Mouse (Mus musculus): ENCODE data around the gene Baiap2l2. TPM values are rescaled to one million over a fixed set of nuclear protein-coding genes. Genes with fewer than 3 reads are reported as not detected.

Baiap2l2 gene
- polyA plus RNA-seq, 1 experiment from 2014 or later = 13.4 TPM

DNA sequence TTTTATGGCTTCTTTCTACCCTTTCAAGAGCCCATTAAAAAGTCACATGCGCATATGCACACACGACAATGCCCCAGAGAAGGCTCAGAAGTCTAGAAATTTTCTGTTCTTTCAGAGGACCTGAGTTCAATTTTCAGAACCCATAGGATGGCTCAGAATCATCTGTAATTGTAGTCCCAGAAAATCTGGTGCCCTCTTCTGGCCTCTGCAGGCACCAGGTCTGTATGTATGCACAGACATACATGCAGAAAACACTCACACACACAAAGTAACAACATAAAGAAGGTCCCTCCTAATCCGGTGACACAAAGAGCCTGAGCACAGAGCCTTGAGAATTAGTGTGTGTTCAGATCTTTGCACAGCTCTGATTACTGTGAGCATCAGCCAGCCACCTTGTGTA, 5.0 kb upstream of the Baiap2l2 start:
- H3K36me3 ChIP-seq = peaks cover 19% of the 10 kb centered on the region
- no peaks in the 10 kb centered on the region for H3K9me3 ChIP-seq (replicated peaks)
- peaks cover 19% of the 10 kb centered on the region for H3K4me1 ChIP-seq
- no peak overlapping the region for H3K27ac ChIP-seq
- H3K4me2 ChIP-seq = no peak overlapping the region
- no peak for ATAC-seq (replicated peaks; ENCODE audit: low FRiP score)
- WGBS = 66% methylated on average over 3 of the region's 3 CpGs
- no peak overlapping the region for H3K9ac ChIP-seq
- no peak overlapping the region for H3K4me3 ChIP-seq (replicated peaks)
- H3K27me3 ChIP-seq = no peaks in the 10 kb centered on the region

DNA sequence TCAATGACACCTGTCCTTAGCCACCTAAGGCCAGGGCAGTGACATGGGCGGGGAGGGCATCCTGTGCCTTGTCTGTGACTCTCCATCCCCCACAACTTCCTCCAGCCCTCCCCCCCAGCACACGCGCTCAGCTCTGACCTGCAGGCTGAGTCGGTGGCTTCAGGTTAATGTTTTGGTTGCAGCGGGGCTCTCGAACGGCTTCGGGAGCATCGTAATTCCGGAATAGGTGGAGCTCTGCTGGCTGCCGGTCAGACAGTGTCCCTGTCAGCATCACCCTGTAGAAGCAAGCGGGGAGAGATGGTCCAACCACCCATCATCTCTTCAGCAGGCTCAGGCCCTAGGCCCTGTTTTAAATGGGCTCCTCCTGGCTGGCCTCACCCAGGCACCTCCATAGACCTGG, 4.1 kb upstream of the Baiap2l2 start:
- Histone ChIP-seq H3K27ac (no peak overlapping the region), H3K9me3 (replicated peaks) (no peaks in the 10 kb centered on the region), H3K4me2 (no peak overlapping the region), H3K27me3 (no peaks in the 10 kb centered on the region), H3K4me1 (peaks cover 28% of the 10 kb centered on the region), H3K4me3 (replicated peaks) (no peak overlapping the region), H3K36me3 (peaks cover 19% of the 10 kb centered on the region), H3K9ac (no peak overlapping the region)
- no peak for ATAC-seq (replicated peaks; ENCODE audit: low FRiP score)
- WGBS = 63% methylated on average over 12 of the region's 12 CpGs

DNA sequence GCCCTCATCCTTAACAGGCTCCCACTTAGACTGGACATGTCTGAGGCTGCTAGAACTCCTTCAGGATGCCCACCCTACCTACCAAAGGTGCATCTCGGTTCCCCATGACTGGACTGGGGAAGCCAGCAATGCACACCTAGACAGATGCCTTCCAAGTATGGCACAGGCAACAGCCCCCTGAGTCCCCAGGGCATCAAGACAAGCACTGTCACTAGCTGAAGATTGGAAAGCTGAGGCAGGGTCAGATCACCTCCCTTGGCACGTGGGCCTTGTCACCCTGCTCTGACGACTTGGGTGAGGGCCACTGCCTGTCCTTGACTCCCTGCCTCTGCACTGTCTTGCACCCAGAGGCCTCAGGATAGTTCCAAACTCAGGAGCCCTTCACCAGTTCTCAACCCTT, 3.0 kb upstream of the Baiap2l2 start:
- 79% methylated on average over 3 of the region's 3 CpGs for WGBS
- no peak overlapping the region for H3K4me2 ChIP-seq
- H3K9ac ChIP-seq = no peak overlapping the region
- H3K27ac ChIP-seq = no peak overlapping the region
- no peak overlapping the region for H3K4me3 ChIP-seq (replicated peaks)
- H3K27me3 ChIP-seq = no peaks in the 10 kb centered on the region
- H3K9me3 ChIP-seq (replicated peaks) = no peaks in the 10 kb centered on the region
- peaks cover 31% of the 10 kb centered on the region for H3K4me1 ChIP-seq
- peaks cover 19% of the 10 kb centered on the region for H3K36me3 ChIP-seq
- ATAC-seq (replicated peaks; ENCODE audit: low FRiP score) = no peak

DNA sequence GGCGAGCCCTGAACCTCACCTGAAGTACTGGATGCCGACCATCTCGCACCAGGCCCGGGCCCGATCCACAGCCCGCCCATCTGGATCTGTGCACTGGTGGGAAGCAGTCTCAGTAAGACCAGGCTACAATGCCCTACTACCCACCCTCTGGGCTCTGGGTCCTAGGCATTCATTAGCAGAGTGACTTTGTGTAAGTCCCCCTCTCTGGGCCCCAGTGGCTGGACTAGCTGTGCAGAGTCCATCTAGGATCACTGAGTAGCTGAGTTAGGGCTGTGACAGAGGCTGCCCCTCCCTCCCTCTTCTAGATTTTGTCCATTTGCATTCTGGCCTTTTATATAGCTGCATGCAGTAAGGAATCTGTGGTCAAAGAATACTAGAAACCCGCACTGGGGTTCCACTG, 1.8 kb upstream of the Baiap2l2 start:
- Histone ChIP-seq H3K4me2 (no peak overlapping the region), H3K9ac (no peak overlapping the region), H3K27me3 (no peaks in the 10 kb centered on the region), H3K4me1 (peaks cover 31% of the 10 kb centered on the region), H3K4me3 (replicated peaks) (no peak overlapping the region), H3K27ac (peak overlapping the region; percentile 87), H3K9me3 (replicated peaks) (no peaks in the 10 kb centered on the region), H3K36me3 (peaks cover 19% of the 10 kb centered on the region)
- peak; percentile 44; the same call in 1 of the 2 replicates for ATAC-seq (replicated peaks; ENCODE audit: low FRiP score)
- WGBS = 92% methylated on average over 7 of the region's 7 CpGs

DNA sequence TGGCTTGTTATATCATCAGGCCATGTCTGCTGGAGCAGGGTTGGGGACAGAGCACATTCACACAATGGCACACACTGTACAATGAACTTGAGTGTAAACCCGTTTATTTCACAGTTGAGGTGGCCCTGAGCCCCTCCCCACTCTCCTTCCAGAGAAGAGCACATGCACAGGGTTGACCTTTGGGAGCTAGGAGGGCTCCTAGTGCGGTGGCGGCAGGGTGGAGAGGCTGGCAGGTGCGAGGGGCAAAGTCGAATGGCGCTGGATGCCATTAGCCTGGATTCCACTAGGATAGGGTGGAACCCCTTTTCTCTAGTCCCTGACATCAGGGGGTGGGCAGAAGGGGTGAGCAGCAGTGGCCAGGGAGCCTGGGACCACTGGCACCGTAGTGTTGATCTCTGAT, 804 bp upstream of the Baiap2l2 start:
- no peak overlapping the region for H3K9ac ChIP-seq
- WGBS = 81% methylated on average over 7 of the region's 7 CpGs
- 0 out of 2 replicates have a peak overlapping the region, but pooled peaks have one; percentile 12 for H3K4me2 ChIP-seq
- H3K9me3 ChIP-seq (replicated peaks) = no peaks in the 10 kb centered on the region
- H3K27ac ChIP-seq = peak overlapping the region; percentile 87
- H3K4me1 ChIP-seq = peaks cover 34% of the 10 kb centered on the region
- ATAC-seq (replicated peaks; ENCODE audit: low FRiP score) = no peak
- peaks cover 19% of the 10 kb centered on the region for H3K36me3 ChIP-seq
- no peaks in the 10 kb centered on the region for H3K27me3 ChIP-seq
- no peak overlapping the region for H3K4me3 ChIP-seq (replicated peaks)

DNA sequence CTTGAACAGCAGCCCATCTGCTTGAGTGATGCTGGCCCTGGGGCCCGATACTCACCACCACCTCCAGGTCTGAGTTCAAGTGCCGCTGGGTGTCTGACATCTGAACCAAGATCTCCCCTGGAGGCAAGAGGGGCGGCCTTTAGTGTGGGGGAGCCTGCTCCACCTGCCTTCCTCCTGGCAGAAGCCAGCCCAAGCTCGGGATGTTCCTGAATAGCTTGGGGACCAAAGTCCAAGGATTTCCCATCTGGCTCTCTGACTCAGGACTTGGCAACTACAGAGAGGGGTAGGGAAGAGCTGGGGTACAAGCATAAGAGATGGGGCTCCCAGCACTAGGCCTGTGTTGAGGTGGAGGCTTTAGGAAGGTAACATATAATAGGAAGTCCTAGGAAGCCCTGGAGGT, 2.0 kb downstream of the Baiap2l2 start:
- Histone ChIP-seq H3K4me1 (peaks cover 34% of the 10 kb centered on the region), H3K4me3 (replicated peaks) (no peak overlapping the region), H3K9me3 (replicated peaks) (no peaks in the 10 kb centered on the region), H3K36me3 (peaks cover 12% of the 10 kb centered on the region), H3K4me2 (no peak overlapping the region), H3K9ac (no peak overlapping the region), H3K27me3 (no peaks in the 10 kb centered on the region), H3K27ac (no peak overlapping the region)
- ATAC-seq (replicated peaks; ENCODE audit: low FRiP score) = no peak
- WGBS = 80% methylated on average over 4 of the region's 4 CpGs

DNA sequence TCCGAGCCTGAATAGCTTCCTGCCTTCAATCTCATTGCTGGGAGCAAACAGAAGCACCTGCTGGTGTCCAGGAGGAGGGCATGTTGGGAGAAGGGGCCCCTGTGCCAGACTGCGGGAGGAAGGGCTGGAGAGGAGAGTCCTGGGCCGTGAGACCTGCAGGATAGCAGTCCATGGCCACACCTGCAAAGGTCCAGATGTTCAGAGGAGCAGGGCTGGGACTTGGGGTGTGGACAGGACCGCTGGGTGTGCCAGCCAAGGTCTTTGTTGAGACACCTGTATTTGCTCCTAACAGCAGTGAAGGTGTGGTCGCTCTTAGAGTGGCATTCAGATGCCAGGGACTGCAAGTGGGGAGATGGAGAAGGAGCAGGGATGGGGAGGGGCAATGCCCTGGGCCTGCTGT, 2.9 kb downstream of the Baiap2l2 start:
- Histone ChIP-seq H3K9ac (no peak overlapping the region), H3K4me1 (peaks cover 34% of the 10 kb centered on the region), H3K27me3 (no peaks in the 10 kb centered on the region), H3K27ac (no peak overlapping the region), H3K4me3 (replicated peaks) (no peak overlapping the region), H3K9me3 (replicated peaks) (no peaks in the 10 kb centered on the region), H3K4me2 (no peak overlapping the region), H3K36me3 (peaks cover 8% of the 10 kb centered on the region; the same call in 1 of the 2 replicates)
- no peak for ATAC-seq (replicated peaks; ENCODE audit: low FRiP score)
- 82% methylated on average over 5 of the region's 5 CpGs for WGBS

DNA sequence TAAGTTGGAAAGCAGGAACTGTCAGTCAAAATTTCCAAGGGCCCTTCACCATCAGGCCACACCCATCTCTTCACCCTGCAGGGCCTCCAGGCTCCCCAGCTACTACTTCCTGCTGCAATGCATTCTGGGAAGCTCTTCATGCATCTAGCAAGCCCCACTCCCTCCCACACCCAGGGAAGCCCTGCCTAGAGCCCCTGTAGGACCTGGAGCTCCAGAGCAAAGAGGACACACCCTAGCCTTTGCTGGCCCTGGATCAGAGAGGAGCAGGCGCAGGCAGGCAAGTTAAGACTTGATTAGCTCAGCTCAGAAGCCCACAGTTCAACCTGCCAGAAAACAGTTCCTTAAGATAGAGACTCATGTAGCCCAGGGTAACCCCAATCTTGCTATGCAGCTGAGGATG, 3.9 kb downstream of the Baiap2l2 start:
- H3K4me3 ChIP-seq (replicated peaks) = no peak overlapping the region
- peaks cover 25% of the 10 kb centered on the region for H3K4me1 ChIP-seq
- H3K27me3 ChIP-seq = no peaks in the 10 kb centered on the region
- WGBS = 81% methylated on average over 1 of the region's 1 CpGs
- no peak for ATAC-seq (replicated peaks; ENCODE audit: low FRiP score)
- H3K4me2 ChIP-seq = no peak overlapping the region
- H3K9ac ChIP-seq = no peak overlapping the region
- no peaks in the 10 kb centered on the region for H3K9me3 ChIP-seq (replicated peaks)
- peaks cover 5% of the 10 kb centered on the region; the same call in 1 of the 2 replicates for H3K36me3 ChIP-seq
- no peak overlapping the region for H3K27ac ChIP-seq

DNA sequence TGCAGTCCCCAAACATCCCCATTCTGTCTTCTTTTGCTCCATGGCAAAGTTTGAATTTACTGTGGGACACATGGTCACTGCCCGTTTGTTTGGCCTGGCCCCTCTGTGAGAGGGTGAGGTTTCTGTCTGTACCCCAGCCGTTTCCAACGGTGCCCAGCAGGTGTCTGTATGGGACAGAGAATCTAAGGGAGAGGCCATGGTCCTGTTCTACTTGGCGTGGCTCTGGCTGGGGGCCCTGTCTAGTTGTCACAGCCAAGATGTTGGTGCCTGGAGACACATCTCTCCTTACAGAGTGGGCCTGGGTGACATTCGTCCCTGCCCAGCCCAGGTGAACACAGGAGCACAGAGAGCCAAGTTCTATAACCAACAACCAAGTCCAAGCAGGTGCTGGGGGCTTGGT, 4.5 kb downstream of the Baiap2l2 start:
- Histone ChIP-seq H3K36me3 (no peaks in the 10 kb centered on the region), H3K9ac (no peak overlapping the region), H3K4me2 (no peak overlapping the region), H3K27ac (no peak overlapping the region), H3K4me1 (peaks cover 20% of the 10 kb centered on the region), H3K4me3 (replicated peaks) (no peak overlapping the region), H3K9me3 (replicated peaks) (no peaks in the 10 kb centered on the region), H3K27me3 (no peaks in the 10 kb centered on the region)
- 51% methylated on average over 5 of the region's 5 CpGs for WGBS
- no peak for ATAC-seq (replicated peaks; ENCODE audit: low FRiP score)

DNA sequence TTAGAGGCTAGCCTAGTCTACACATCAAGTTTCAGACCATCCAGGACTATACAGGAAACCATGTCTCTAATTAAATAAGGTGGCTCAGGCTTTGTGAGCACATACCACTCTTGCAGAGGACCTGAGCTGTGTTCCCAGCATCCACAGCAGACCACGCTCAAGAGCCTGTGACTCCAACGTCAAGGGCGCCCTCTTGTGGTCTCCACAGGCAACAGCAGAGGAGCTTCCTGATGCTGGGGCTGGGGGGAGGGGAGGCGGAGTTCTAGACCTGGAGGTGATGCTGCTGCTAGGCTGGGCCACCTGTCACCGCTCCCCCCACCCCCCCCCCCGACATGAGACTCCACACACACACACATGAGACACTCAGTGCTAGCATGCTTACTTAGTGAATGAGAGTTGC, 5.1 kb downstream of the Baiap2l2 start:
- no peak overlapping the region for H3K9ac ChIP-seq
- no peak overlapping the region for H3K4me3 ChIP-seq (replicated peaks)
- H3K4me1 ChIP-seq = peaks cover 14% of the 10 kb centered on the region
- H3K27ac ChIP-seq = no peak overlapping the region
- H3K9me3 ChIP-seq (replicated peaks) = no peaks in the 10 kb centered on the region
- WGBS = 24% methylated on average over 6 of the region's 6 CpGs
- no peak overlapping the region for H3K4me2 ChIP-seq
- no peak for ATAC-seq (replicated peaks; ENCODE audit: low FRiP score)
- H3K36me3 ChIP-seq = no peaks in the 10 kb centered on the region
- H3K27me3 ChIP-seq = no peaks in the 10 kb centered on the region

DNA sequence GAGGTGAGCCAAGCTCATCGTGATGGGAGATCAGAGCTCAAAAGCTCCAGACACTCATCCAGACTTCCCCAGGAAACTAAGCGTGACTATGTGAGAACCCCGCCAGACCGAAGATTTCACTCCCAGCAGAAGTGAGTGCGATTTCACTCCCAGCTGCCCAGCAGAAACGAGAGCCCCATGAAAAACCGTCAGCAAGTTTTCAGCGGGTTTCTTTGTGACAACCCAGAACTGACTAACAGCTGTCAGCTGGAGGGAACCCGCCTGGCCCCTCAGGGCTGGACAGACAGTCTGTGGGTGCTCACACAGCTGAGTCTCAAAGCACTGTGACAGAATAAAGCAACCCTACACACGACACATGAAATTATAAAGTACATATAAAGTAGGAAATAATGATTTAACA, 7.6 kb downstream of the Baiap2l2 start:
- WGBS = 58% methylated on average over 10 of the region's 10 CpGs
- Histone ChIP-seq H3K27me3 (no peaks in the 10 kb centered on the region), H3K36me3 (no peaks in the 10 kb centered on the region), H3K27ac (no peak overlapping the region), H3K4me3 (replicated peaks) (no peak overlapping the region), H3K9ac (no peak overlapping the region), H3K9me3 (replicated peaks) (no peaks in the 10 kb centered on the region), H3K4me2 (no peak overlapping the region), H3K4me1 (peaks cover 4% of the 10 kb centered on the region; the same call in 1 of the 2 replicates)
- no peak for ATAC-seq (replicated peaks; ENCODE audit: low FRiP score)

DNA sequence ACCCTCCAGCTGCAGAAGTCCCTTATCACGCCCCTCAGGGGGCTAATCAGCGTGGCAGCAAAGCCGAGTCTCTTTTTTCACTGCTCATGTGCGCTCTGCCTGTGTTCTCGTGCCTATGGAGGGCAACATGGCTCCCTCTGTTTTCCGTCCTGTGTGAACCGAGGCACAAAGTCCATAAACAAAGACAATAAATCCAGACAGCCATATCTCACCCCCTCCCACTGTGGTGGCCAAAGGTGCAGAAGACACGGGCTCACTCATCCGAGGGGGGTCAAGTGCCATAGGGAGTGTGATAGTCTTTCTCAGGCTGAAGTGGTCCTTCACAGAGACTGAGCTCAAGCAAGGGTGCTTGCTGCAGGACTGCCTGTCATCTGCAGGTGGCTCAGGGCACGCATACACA, 12.3 kb downstream of the Baiap2l2 start:
- Histone ChIP-seq H3K4me3 (replicated peaks) (no peak overlapping the region), H3K9me3 (replicated peaks) (no peaks in the 10 kb centered on the region), H3K36me3 (no peaks in the 10 kb centered on the region), H3K27me3 (peaks cover 17% of the 10 kb centered on the region), H3K9ac (no peak overlapping the region), H3K27ac (no peak overlapping the region), H3K4me1 (peaks cover 14% of the 10 kb centered on the region), H3K4me2 (no peak overlapping the region)
- 44% methylated on average over 10 of the region's 10 CpGs for WGBS
- peak; percentile 49 for ATAC-seq (replicated peaks; ENCODE audit: low FRiP score)

DNA sequence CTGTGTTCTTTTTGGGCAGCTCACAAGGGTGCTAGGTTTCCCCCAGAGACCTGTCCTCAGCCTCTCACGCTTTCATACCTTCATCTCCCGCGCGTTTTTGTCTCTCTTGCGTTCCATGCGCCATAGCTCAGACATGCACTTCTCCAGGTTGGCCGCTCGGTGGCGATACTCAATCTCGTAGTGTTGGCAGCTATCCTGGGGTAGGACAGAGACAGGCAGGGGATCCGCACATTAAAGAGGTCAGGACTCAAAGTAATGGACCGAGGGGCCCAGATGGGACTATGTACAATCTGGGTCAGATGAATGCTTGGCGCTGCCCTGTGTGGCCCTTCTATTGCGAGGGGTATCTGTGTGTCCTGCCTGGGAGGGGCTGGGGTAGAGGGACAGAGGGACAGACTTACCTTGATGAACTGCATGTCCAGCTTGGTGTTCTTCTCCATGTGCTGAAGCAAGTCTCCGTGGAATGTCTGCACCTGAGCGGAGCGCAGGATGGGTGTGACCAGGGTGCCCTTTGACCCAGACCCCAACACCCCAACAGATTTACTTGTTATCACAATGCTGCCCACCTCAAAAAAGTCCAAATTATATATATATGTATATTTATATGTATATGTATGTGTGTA, 14.1 kb downstream of the Baiap2l2 start:
- Histone ChIP-seq H3K27me3 (peaks cover 30% of the 10 kb centered on the region), H3K4me1 (peaks cover 14% of the 10 kb centered on the region), H3K4me3 (replicated peaks) (peak overlapping the region; percentile 40), H3K9ac (no peak overlapping the region), H3K4me2 (peak overlapping the region; percentile 81), H3K9me3 (replicated peaks) (no peaks in the 10 kb centered on the region), H3K27ac (no peak overlapping the region), H3K36me3 (no peaks in the 10 kb centered on the region)
- ATAC-seq (replicated peaks; ENCODE audit: low FRiP score) = no peak; the same call in 1 of the 2 replicates
- 13% methylated on average over 17 of the region's 17 CpGs for WGBS
